Mouse (Mus musculus) heart, postnatal 10 days (tissue): ENCODE results near the gene Spag17. TPM values are rescaled to one million over a fixed set of nuclear protein-coding genes. Genes with fewer than 3 reads are reported as not detected.

Experiments
- DNase-seq, 2 experiments: peaks; one replicate each; pipeline ENCODE4 v3.0.0; 2021
- intact Hi-C: fragments of 180-260 bp; cut with DNase I; formaldehyde crosslinking; loops from one replicate; pipeline ENCODE4 v1.15.1; 2025
- total RNA-seq, 2 experiments: library from RNA; stranded (reverse); gene quantifications; 2 replicates each; pipeline ENCODE4 v1.2.3; 2021

The Spag17 gene
- total RNA-seq, 2 experiments from 2014 or later, result 0.02 to 0.05 TPM

- intact Hi-C loops, result no loop called here
- DNase-seq, result no peak
Measured at GRCm38 (mm10) chr3:100161665-100162314, 276.6 kb downstream of the Spag17 start.

DNA sequence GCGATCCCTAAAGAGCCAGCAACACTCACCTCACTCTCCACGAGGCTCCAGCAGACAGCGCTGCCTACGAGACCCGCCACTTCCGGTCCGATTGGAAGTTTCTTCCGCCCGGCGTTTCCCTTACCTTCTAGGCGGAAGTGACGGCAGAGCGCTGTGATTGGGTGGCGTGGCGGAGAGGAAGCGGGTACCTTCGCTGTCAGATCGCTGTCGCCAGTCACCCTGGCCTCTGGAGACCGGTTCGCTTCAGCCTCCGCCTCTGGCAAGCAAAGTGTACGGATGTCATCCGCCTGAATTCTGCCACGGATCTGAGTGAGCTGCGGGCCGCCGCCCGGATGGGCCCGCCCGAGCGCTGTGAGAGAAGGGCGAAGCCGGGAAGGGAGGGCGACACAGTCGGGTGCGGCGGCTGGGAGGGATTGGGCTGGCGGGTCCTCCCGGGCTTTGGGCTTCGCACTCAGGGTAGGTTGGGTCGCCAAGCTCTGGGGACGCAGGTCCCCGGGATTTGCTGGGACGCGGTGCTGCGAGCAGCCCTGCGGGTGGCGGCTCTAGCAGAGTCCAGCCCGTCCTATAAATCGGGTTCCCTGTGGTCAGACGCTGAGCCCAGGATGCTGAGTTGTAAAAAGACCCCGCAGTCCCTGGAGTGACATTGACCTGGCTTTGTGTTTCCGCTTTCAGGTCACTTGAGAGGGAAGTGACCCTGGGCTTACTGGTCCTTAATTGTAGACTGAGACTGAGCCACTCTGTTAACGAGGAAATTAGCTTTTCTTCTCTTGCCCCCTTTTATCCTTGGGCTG lies 277.3 kb downstream of the Spag17 start, which contains the start of the genes Gdap2 and Wdr3:
Gene Gdap2, plus strand, starts transcription at position 67 of the 791 bp plus-strand sequence.
Gene Wdr3, minus strand, starts transcription at position 93 of the 791 bp plus-strand sequence.
- intact Hi-C loops, result no loop called here
- peak; percentile 97 to 98 for DNase-seq

- intact Hi-C loops, result no loop called here
- peak in 1 of 2 experiments; percentile 12 for DNase-seq
Measured at GRCm38 (mm10) chr3:100163556-100163955, 278.4 kb downstream of the Spag17 start.

DNA sequence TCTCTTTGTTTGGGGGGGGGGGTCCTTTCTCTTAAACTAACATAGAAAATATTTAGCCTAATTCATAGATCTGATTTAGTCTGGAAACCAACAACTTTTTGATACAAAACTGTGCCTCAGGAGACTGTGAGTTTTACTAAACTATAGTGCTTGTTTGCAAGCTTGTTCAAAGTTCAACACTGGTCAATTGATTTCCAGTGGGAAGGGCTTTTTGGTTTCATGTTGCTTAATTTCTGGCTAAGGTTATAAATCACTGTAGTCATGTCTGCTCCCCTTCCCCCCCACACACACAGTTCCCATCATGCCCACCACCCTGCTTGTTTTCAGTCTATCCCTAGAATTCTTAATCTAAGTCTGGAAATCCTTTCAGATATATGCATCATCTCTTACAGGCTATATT lies 279.8 kb downstream of the Spag17 start:
- DNase-seq, result no peak
- intact Hi-C loops, result no loop called here

- no peak for DNase-seq
- intact Hi-C loops, result no loop called here
Measured at GRCm38 (mm10) chr3:100176031-100176430, 290.8 kb downstream of the Spag17 start.

- intact Hi-C loops, result no loop called here
- DNase-seq, result no peak
Measured at GRCm38 (mm10) chr3:100180471-100180870, 295.3 kb downstream of the Spag17 start.

DNA sequence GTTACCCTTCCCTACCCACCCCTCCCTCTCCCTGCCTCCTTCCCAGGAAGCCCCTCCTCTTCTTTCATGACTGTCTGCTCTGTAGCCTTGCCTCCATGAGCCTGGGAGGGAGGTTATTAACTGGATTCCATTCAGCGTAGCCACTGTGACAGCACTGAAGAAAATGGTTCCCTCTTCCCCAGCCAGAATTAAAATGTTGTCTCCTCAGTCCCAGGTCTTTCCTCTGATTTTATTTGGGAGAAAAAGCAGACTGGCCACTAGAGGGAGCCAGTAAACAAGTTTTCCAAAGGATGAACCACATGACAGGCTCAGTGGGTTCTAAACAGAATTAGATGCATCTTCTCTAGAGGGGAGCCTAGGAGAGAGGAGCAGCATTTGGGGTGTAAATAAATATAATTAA lies 304.2 kb downstream of the Spag17 start:
- intact Hi-C loops, result loop anchor here (5.0 kb wide), 1 partner anchor 378 kb away; no protein-coding TSS in a partner anchor
- DNase-seq, result peak; percentile 72 to 86

- intact Hi-C loops, result loop anchor here (5.0 kb wide), 1 partner anchor 377 kb away; no protein-coding TSS in a partner anchor
- DNase-seq, result no peak
Measured at GRCm38 (mm10) chr3:100189861-100190260, 304.7 kb downstream of the Spag17 start.
